Mouse (Mus musculus) heart, embryonic 15.5 days (tissue): ENCODE data around the gene Fggy. TPM values are rescaled to one million over a fixed set of nuclear protein-coding genes. Genes with fewer than 3 reads are reported as not detected.

ENCODE experiments used
- ATAC-seq: fragments of 200-750 bp; cut with Nextera tagmentation; replicated peaks from 2 replicates; pipeline ENCODE4 v1.8.0; 2017; ENCODE audit warnings: low read depth, moderate TSS enrichment; ENCODE audit not compliant: insufficient number of reproducible peaks, insufficient read depth, low FRiP score
- H3K27ac ChIP-seq: fragments of 300-500 bp; sonication (generic); 2 replicates; pipeline ENCODE4 v1.5.1; 2015; ENCODE audit warnings: mild to moderate bottlenecking, inconsistent platforms
- H3K27me3 ChIP-seq: fragments of 300-500 bp; sonication (generic); 2 replicates; pipeline ENCODE4 v1.6.1; 2015; ENCODE audit warnings: inconsistent platforms
- H3K36me3 ChIP-seq: fragments of 300-500 bp; sonication (generic); 2 replicates; pipeline ENCODE4 v1.6.1; 2015; ENCODE audit warnings: mild to moderate bottlenecking, inconsistent platforms
- H3K4me1 ChIP-seq: fragments of 300-500 bp; sonication (generic); replicated peaks from 2 replicates; pipeline ENCODE4 v1.6.1; 2015; ENCODE audit warnings: inconsistent platforms
- H3K4me2 ChIP-seq: fragments of 300-500 bp; sonication (generic); 2 replicates; pipeline ENCODE4 v1.6.1; 2015; ENCODE audit warnings: inconsistent platforms, mild to moderate bottlenecking, moderate library complexity
- H3K4me3 ChIP-seq: fragments of 300-500 bp; sonication (generic); 2 replicates; pipeline ENCODE4 v1.5.1; 2015; ENCODE audit warnings: mild to moderate bottlenecking, inconsistent platforms
- H3K9ac ChIP-seq: fragments of 300-500 bp; sonication (generic); 2 replicates; pipeline ENCODE4 v1.6.1; 2015; ENCODE audit warnings: mild to moderate bottlenecking, inconsistent platforms
- H3K9me3 ChIP-seq: fragments of 300-500 bp; sonication (generic); replicated peaks from 2 replicates; pipeline ENCODE4 v1.6.1; 2016; ENCODE audit warnings: inconsistent platforms
- WGBS: fragments of 180-500 bp; shearing (Covaris S2); methylation state at CpG from one replicate; pipeline ENCODE4 v1.1.7; 2015; ENCODE audit warnings: mixed read lengths; 5-methylcytosine and 5-hydroxymethylcytosine counted together
- polyA plus RNA-seq: library from polyadenylated mRNA; unstranded; fragments of >200 nt; fragmentation: Nextera tagmentation; extraction: Ambion mirVana; gene quantifications from 2 replicates; pipeline ENCODE4 v1.2.1, GENCODE M21; 2015

The Fggy gene
- polyA plus RNA-seq, 1 experiment from 2014 or later: 4.5 TPM

GRCm38 (mm10) chr4:95928846-95929245 lies 371.5 kb downstream of the Fggy start:
- Histone ChIP-seq H3K27me3 (no peaks in the 10 kb centered on the region), H3K9me3 (no peaks in the 10 kb centered on the region), H3K9ac (no peak overlapping the region), H3K4me2 (no peak overlapping the region), H3K4me3 (no peak overlapping the region), H3K27ac (no peak overlapping the region), H3K4me1 (0 out of 2 replicates have a peak, but pooled peaks cover 3% of the 10 kb centered on the region), H3K36me3 (no peaks in the 10 kb centered on the region)
- 71% methylated on average over 1 of the region's 1 CpGs for WGBS
- ATAC-seq: no peak

- Histone ChIP-seq H3K9me3 (no peaks in the 10 kb centered on the region), H3K4me1 (no peaks in the 10 kb centered on the region), H3K36me3 (no peaks in the 10 kb centered on the region), H3K4me3 (no peak overlapping the region), H3K4me2 (no peak overlapping the region), H3K9ac (no peak overlapping the region), H3K27ac (no peak overlapping the region), H3K27me3 (no peaks in the 10 kb centered on the region)
- ATAC-seq: no peak
- WGBS: 88% methylated on average over 1 of the region's 1 CpGs
Observed at GRCm38 (mm10) chr4:95929936-95930335, 372.6 kb downstream of the Fggy start.

GRCm38 (mm10) chr4:95931331-95931730 lies 374.0 kb downstream of the Fggy start:
- 60% methylated on average over 2 of the region's 2 CpGs for WGBS
- Histone ChIP-seq H3K9me3 (no peaks in the 10 kb centered on the region), H3K4me2 (no peak overlapping the region), H3K9ac (no peak overlapping the region), H3K4me1 (no peaks in the 10 kb centered on the region), H3K27ac (no peak overlapping the region), H3K27me3 (no peaks in the 10 kb centered on the region), H3K36me3 (no peaks in the 10 kb centered on the region), H3K4me3 (no peak overlapping the region)
- no peak for ATAC-seq

GRCm38 (mm10) chr4:95933801-95934356 lies 376.6 kb downstream of the Fggy start:
- Histone ChIP-seq H3K4me2 (no peak overlapping the region), H3K9me3 (no peaks in the 10 kb centered on the region), H3K36me3 (no peaks in the 10 kb centered on the region), H3K9ac (no peak overlapping the region), H3K4me1 (no peaks in the 10 kb centered on the region), H3K27ac (no peak overlapping the region), H3K4me3 (no peak overlapping the region), H3K27me3 (no peaks in the 10 kb centered on the region)
- ATAC-seq: no peak
- 83% methylated on average over 9 of the region's 9 CpGs for WGBS

- no peak for ATAC-seq
- H3K4me3 ChIP-seq: no peak overlapping the region
- 85% methylated on average over 4 of the region's 4 CpGs for WGBS
- H3K4me1 ChIP-seq: no peaks in the 10 kb centered on the region
- no peaks in the 10 kb centered on the region for H3K27me3 ChIP-seq
- H3K9me3 ChIP-seq: no peaks in the 10 kb centered on the region
- H3K4me2 ChIP-seq: no peak overlapping the region
- no peak overlapping the region for H3K27ac ChIP-seq
- H3K9ac ChIP-seq: no peak overlapping the region
- no peaks in the 10 kb centered on the region for H3K36me3 ChIP-seq
Observed at GRCm38 (mm10) chr4:95934384-95935035, 377.2 kb downstream of the Fggy start.

GRCm38 (mm10) chr4:95938701-95939100 lies 381.4 kb downstream of the Fggy start:
- H3K36me3 ChIP-seq: no peaks in the 10 kb centered on the region
- no peaks in the 10 kb centered on the region for H3K4me1 ChIP-seq
- no peaks in the 10 kb centered on the region for H3K9me3 ChIP-seq
- H3K27me3 ChIP-seq: no peaks in the 10 kb centered on the region
- 75% methylated on average over 3 of the region's 3 CpGs for WGBS
- H3K27ac ChIP-seq: no peak overlapping the region
- no peak for ATAC-seq
- H3K9ac ChIP-seq: no peak overlapping the region
- no peak overlapping the region for H3K4me2 ChIP-seq
- H3K4me3 ChIP-seq: no peak overlapping the region

- Histone ChIP-seq H3K27ac (no peak overlapping the region), H3K9me3 (no peaks in the 10 kb centered on the region), H3K36me3 (no peaks in the 10 kb centered on the region), H3K4me2 (no peak overlapping the region), H3K9ac (no peak overlapping the region), H3K4me1 (no peaks in the 10 kb centered on the region), H3K4me3 (no peak overlapping the region), H3K27me3 (no peaks in the 10 kb centered on the region)
- no peak for ATAC-seq
- 54% methylated on average over 1 of the region's 1 CpGs for WGBS
Observed at GRCm38 (mm10) chr4:95947896-95948295, 390.6 kb downstream of the Fggy start.

- Histone ChIP-seq H3K27ac (no peak overlapping the region), H3K36me3 (no peaks in the 10 kb centered on the region), H3K9me3 (no peaks in the 10 kb centered on the region), H3K9ac (no peak overlapping the region), H3K4me2 (no peak overlapping the region), H3K4me1 (no peaks in the 10 kb centered on the region), H3K4me3 (no peak overlapping the region), H3K27me3 (no peaks in the 10 kb centered on the region)
- ATAC-seq: no peak
Observed at GRCm38 (mm10) chr4:95953328-95953727, 396.0 kb downstream of the Fggy start.

GRCm38 (mm10) chr4:95966928-95967724 lies 409.8 kb downstream of the Fggy start, which contains the start of gene Hook1:
Hook1 (plus strand) TSS chr4:95967240.
- H3K27me3 ChIP-seq: no peaks in the 10 kb centered on the region
- H3K4me3 ChIP-seq: peak within 1 kb of the TSS; percentile 80
- ATAC-seq: peak; percentile 99
- H3K36me3 ChIP-seq: no peaks in the 10 kb centered on the region
- 1% methylated on average over 79 of the region's 82 CpGs for whole genome bisulfite sequencing
- peak within 1 kb of the TSS; percentile 77 for H3K9ac ChIP-seq
- peaks cover 3% of the 10 kb centered on the region for H3K4me1 ChIP-seq
- H3K4me2 ChIP-seq: peak within 1 kb of the TSS; percentile 97
- no peaks in the 10 kb centered on the region for H3K9me3 ChIP-seq
- peak within 1 kb of the TSS; percentile 58 for H3K27ac ChIP-seq
